Mouse (Mus musculus) ES-Bruce4 (cell line): ENCODE measurements around the gene Csnk2b. TPM values are rescaled to one million over a fixed set of nuclear protein-coding genes. Genes with fewer than 3 reads are reported as not detected.

Experiments used
- H3K27ac ChIP-seq: 2 replicates; pipeline ENCODE4 v1.5.1; 2012; ENCODE audit warnings: low read length, inconsistent platforms; ENCODE audit not compliant: insufficient read depth
- H3K27me3 ChIP-seq: 2 replicates; pipeline ENCODE4 v1.6.1; 2012; ENCODE audit warnings: mild to moderate bottlenecking, low read length, inconsistent platforms; ENCODE audit not compliant: control insufficient read depth, poor library complexity, insufficient read depth, severe bottlenecking
- H3K36me3 ChIP-seq: 2 replicates; pipeline ENCODE4 v1.6.1; 2012; ENCODE audit warnings: inconsistent platforms, mild to moderate bottlenecking, low read length, moderate library complexity; ENCODE audit not compliant: control insufficient read depth, poor library complexity, insufficient read depth, severe bottlenecking
- H3K4me1 ChIP-seq: one replicate; pipeline ENCODE4 v1.8.1; 2011; ENCODE audit warnings: low read length; ENCODE audit not compliant: control insufficient read depth, insufficient read depth
- H3K4me3 ChIP-seq: 2 replicates; pipeline ENCODE4 v1.5.1; 2011; ENCODE audit warnings: low read depth, mild to moderate bottlenecking, low read length
- H3K9ac ChIP-seq: 2 replicates; pipeline ENCODE4 v1.6.1; 2012; ENCODE audit warnings: low read depth, mild to moderate bottlenecking, inconsistent platforms; ENCODE audit not compliant: poor library complexity, severe bottlenecking
- H3K9me3 ChIP-seq: replicated peaks from 2 replicates; pipeline ENCODE4 v1.6.1; 2012; ENCODE audit warnings: mild to moderate bottlenecking, low read length, inconsistent platforms; ENCODE audit not compliant: control insufficient read depth, poor library complexity, insufficient read depth, severe bottlenecking
- CTCF ChIP-seq: IDR thresholded peaks from one replicate; pipeline ENCODE4 v1.8.1; 2011; ENCODE audit warnings: low read depth, low read length
- EP300 ChIP-seq: IDR thresholded peaks from 2 replicates; pipeline ENCODE4 v1.6.1; 2011; ENCODE audit warnings: low read depth, low read length; ENCODE audit not compliant: insufficient read depth
- POLR2A ChIP-seq: IDR thresholded peaks from one replicate; pipeline ENCODE4 v1.8.1; 2011; ENCODE audit warnings: low read length; ENCODE audit not compliant: insufficient read depth
- polyA plus RNA-seq: library from polyadenylated mRNA; stranded (reverse); fragments of >200 nt; gene quantifications from 2 replicates; pipeline ENCODE4 v1.2.4, GENCODE M21; 2011; ENCODE audit warnings: low read depth; ENCODE audit not compliant: missing spikeins, insufficient read depth, insufficient read length

Gene Csnk2b
- polyA plus RNA-seq, 1 experiment, result 146 TPM

- no peak for TF ChIP-seq POLR2A
- no peak for TF ChIP-seq EP300
- peak; percentile 75 for TF ChIP-seq CTCF
- no peak overlapping the region for H3K9ac ChIP-seq
- H3K27me3 ChIP-seq, result no peaks in the 10 kb centered on the region
- H3K4me3 ChIP-seq, result no peak overlapping the region
- no peak overlapping the region for H3K27ac ChIP-seq
- H3K36me3 ChIP-seq, result no peaks in the 10 kb centered on the region
- H3K9me3 ChIP-seq, result no peaks in the 10 kb centered on the region
- no peaks in the 10 kb centered on the region for H3K4me1 ChIP-seq
These were observed 16.0 kb downstream of the Csnk2b start for GRCm38 (mm10) chr17:35105740-35106389.

- no peak overlapping the region for H3K27ac ChIP-seq
- no peaks in the 10 kb centered on the region for H3K36me3 ChIP-seq
- no peak overlapping the region for H3K9ac ChIP-seq
- no peaks in the 10 kb centered on the region for H3K9me3 ChIP-seq
- H3K4me1 ChIP-seq, result no peaks in the 10 kb centered on the region
- no peak for TF ChIP-seq CTCF
- TF ChIP-seq POLR2A, result no peak
- no peak for TF ChIP-seq EP300
- no peak overlapping the region for H3K4me3 ChIP-seq
- no peaks in the 10 kb centered on the region for H3K27me3 ChIP-seq
These were observed 17.1 kb downstream of the Csnk2b start for GRCm38 (mm10) chr17:35104754-35105153.

- H3K27me3 ChIP-seq, result no peaks in the 10 kb centered on the region
- no peak for TF ChIP-seq CTCF
- TF ChIP-seq POLR2A, result no peak
- no peak for TF ChIP-seq EP300
- H3K36me3 ChIP-seq, result no peaks in the 10 kb centered on the region
- no peaks in the 10 kb centered on the region for H3K9me3 ChIP-seq
- no peak overlapping the region for H3K27ac ChIP-seq
- H3K9ac ChIP-seq, result no peak overlapping the region
- H3K4me1 ChIP-seq, result no peaks in the 10 kb centered on the region
- H3K4me3 ChIP-seq, result no peak overlapping the region
These were observed 17.8 kb downstream of the Csnk2b start for GRCm38 (mm10) chr17:35104079-35104478.

- H3K27me3 ChIP-seq, result no peaks in the 10 kb centered on the region
- no peak overlapping the region for H3K9ac ChIP-seq
- H3K4me3 ChIP-seq, result no peak overlapping the region
- no peaks in the 10 kb centered on the region for H3K9me3 ChIP-seq
- no peaks in the 10 kb centered on the region for H3K4me1 ChIP-seq
- H3K27ac ChIP-seq, result no peak overlapping the region
- TF ChIP-seq POLR2A, result no peak
- TF ChIP-seq CTCF, result no peak
- TF ChIP-seq EP300, result no peak
- no peaks in the 10 kb centered on the region for H3K36me3 ChIP-seq
These were observed 18.6 kb downstream of the Csnk2b start for GRCm38 (mm10) chr17:35103221-35103690.

- H3K36me3 ChIP-seq, result no peaks in the 10 kb centered on the region
- no peak overlapping the region for H3K9ac ChIP-seq
These were observed 19.6 kb downstream of the Csnk2b start for GRCm38 (mm10) chr17:35102299-35102698.

GRCm38 (mm10) chr17:35101161-35101560 lies 20.7 kb downstream of the Csnk2b start:
- Histone ChIP-seq H3K27ac (no peak overlapping the region), H3K9ac (no peak overlapping the region)

More at GRCm38 (mm10) chr17:35102299-35102698, 19.6 kb downstream of the Csnk2b start:
- Histone ChIP-seq H3K27ac (no peak overlapping the region), H3K27me3 (no peaks in the 10 kb centered on the region), H3K9me3 (no peaks in the 10 kb centered on the region), H3K4me1 (no peaks in the 10 kb centered on the region), H3K4me3 (no peak overlapping the region)
- TF ChIP-seq EP300 (no peak), POLR2A (no peak), CTCF (no peak)

More at GRCm38 (mm10) chr17:35101161-35101560, 20.7 kb downstream of the Csnk2b start:
- no peak overlapping the region for H3K4me3 ChIP-seq
- no peaks in the 10 kb centered on the region for H3K36me3 ChIP-seq
- H3K27me3 ChIP-seq, result no peaks in the 10 kb centered on the region
- H3K4me1 ChIP-seq, result no peaks in the 10 kb centered on the region
- no peak for TF ChIP-seq CTCF
- no peak for TF ChIP-seq POLR2A
- no peak for TF ChIP-seq EP300
- no peaks in the 10 kb centered on the region for H3K9me3 ChIP-seq
